Mouse (Mus musculus): Measurements from ENCODE around the gene Zfp386. TPM values are rescaled to one million over a fixed set of nuclear protein-coding genes. Genes with fewer than 3 reads are reported as not detected.

Zfp386 gene
- polyA plus RNA-seq, 1 experiment, result 38.4 TPM

GRCm38 (mm10) chr12:116061561-116062193 lies 14.2 kb downstream of the Zfp386 start:
- TF ChIP-seq CTCF (IDR thresholded peaks at IDR 0.05; ENCODE audit: borderline replicate concordance, extremely low read depth, insufficient read depth, insufficient read length), result no peak
- TF ChIP-seq POLR2A (IDR thresholded peaks at IDR 0.05; ENCODE audit: borderline replicate concordance, extremely low read depth, insufficient read depth, insufficient read length, poor library complexity, severe bottlenecking), result no peak

GRCm38 (mm10) chr12:116062194-116062583 lies 14.7 kb downstream of the Zfp386 start:
- no peak for DNase-seq (ENCODE audit: low read depth)
- no peak for TF ChIP-seq CTCF (IDR thresholded peaks at IDR 0.05; ENCODE audit: borderline replicate concordance, extremely low read depth, insufficient read depth, insufficient read length)
- no peak for TF ChIP-seq POLR2A (IDR thresholded peaks at IDR 0.05; ENCODE audit: borderline replicate concordance, extremely low read depth, insufficient read depth, insufficient read length, poor library complexity, severe bottlenecking)

More at GRCm38 (mm10) chr12:116061561-116062193, 14.2 kb downstream of the Zfp386 start:
- DNase-seq (ENCODE audit: low read depth), result no peak

- no peak for DNase-seq (ENCODE audit: low read depth)
- TF ChIP-seq CTCF (IDR thresholded peaks at IDR 0.05; ENCODE audit: borderline replicate concordance, extremely low read depth, insufficient read depth, insufficient read length) (no peak), POLR2A (IDR thresholded peaks at IDR 0.05; ENCODE audit: borderline replicate concordance, extremely low read depth, insufficient read depth, insufficient read length, poor library complexity, severe bottlenecking) (no peak)
These were observed 15.5 kb downstream of the Zfp386 start for GRCm38 (mm10) chr12:116063020-116063419.

- peak; percentile 50 for DNase-seq (ENCODE audit: low read depth)
- TF ChIP-seq CTCF (IDR thresholded peaks at IDR 0.05; ENCODE audit: borderline replicate concordance, extremely low read depth, insufficient read depth, insufficient read length) (peak; percentile 63), POLR2A (IDR thresholded peaks at IDR 0.05; ENCODE audit: borderline replicate concordance, extremely low read depth, insufficient read depth, insufficient read length, poor library complexity, severe bottlenecking) (no peak)
These were observed 23.5 kb downstream of the Zfp386 start for GRCm38 (mm10) chr12:116071023-116071422.

- TF ChIP-seq CTCF (IDR thresholded peaks at IDR 0.05; ENCODE audit: borderline replicate concordance, extremely low read depth, insufficient read depth, insufficient read length) (no peak), POLR2A (IDR thresholded peaks at IDR 0.05; ENCODE audit: borderline replicate concordance, extremely low read depth, insufficient read depth, insufficient read length, poor library complexity, severe bottlenecking) (peak; percentile 28; the same call in 1 of the 2 replicates)
These were observed 29.7 kb downstream of the Zfp386 start, which contains the start of gene Vipr2 for GRCm38 (mm10) chr12:116077074-116077854. TSS of gene Vipr2 (plus strand) at chr12:116077726.

GRCm38 (mm10) chr12:116077855-116078366 lies 30.4 kb downstream of the Zfp386 start:
- DNase-seq (ENCODE audit: low read depth), result no peak
- TF ChIP-seq POLR2A (IDR thresholded peaks at IDR 0.05; ENCODE audit: borderline replicate concordance, extremely low read depth, insufficient read depth, insufficient read length, poor library complexity, severe bottlenecking), result no peak
- TF ChIP-seq CTCF (IDR thresholded peaks at IDR 0.05; ENCODE audit: borderline replicate concordance, extremely low read depth, insufficient read depth, insufficient read length), result no peak

More at GRCm38 (mm10) chr12:116077074-116077854, 29.7 kb downstream of the Zfp386 start, which contains the start of gene Vipr2:
- DNase-seq (ENCODE audit: low read depth), result peak; percentile 85

- no peak for TF ChIP-seq CTCF (IDR thresholded peaks at IDR 0.05; ENCODE audit: borderline replicate concordance, extremely low read depth, insufficient read depth, insufficient read length)
- no peak for TF ChIP-seq POLR2A (IDR thresholded peaks at IDR 0.05; ENCODE audit: borderline replicate concordance, extremely low read depth, insufficient read depth, insufficient read length, poor library complexity, severe bottlenecking)
- DNase-seq (ENCODE audit: low read depth), result no peak
These were observed 35.6 kb downstream of the Zfp386 start for GRCm38 (mm10) chr12:116083125-116083524.

- DNase-seq (ENCODE audit: low read depth), result no peak
- TF ChIP-seq POLR2A (IDR thresholded peaks at IDR 0.05; ENCODE audit: borderline replicate concordance, extremely low read depth, insufficient read depth, insufficient read length, poor library complexity, severe bottlenecking), result no peak
- TF ChIP-seq CTCF (IDR thresholded peaks at IDR 0.05; ENCODE audit: borderline replicate concordance, extremely low read depth, insufficient read depth, insufficient read length), result no peak
These were observed 36.8 kb downstream of the Zfp386 start for GRCm38 (mm10) chr12:116084294-116084693.

GRCm38 (mm10) chr12:116086951-116087600 lies 39.6 kb downstream of the Zfp386 start:
- TF ChIP-seq CTCF (IDR thresholded peaks at IDR 0.05; ENCODE audit: borderline replicate concordance, extremely low read depth, insufficient read depth, insufficient read length), result no peak
- TF ChIP-seq POLR2A (IDR thresholded peaks at IDR 0.05; ENCODE audit: borderline replicate concordance, extremely low read depth, insufficient read depth, insufficient read length, poor library complexity, severe bottlenecking), result no peak
- DNase-seq (ENCODE audit: low read depth), result no peak

- TF ChIP-seq CTCF (IDR thresholded peaks at IDR 0.05; ENCODE audit: borderline replicate concordance, extremely low read depth, insufficient read depth, insufficient read length), result no peak
- no peak for DNase-seq (ENCODE audit: low read depth)
These were observed 42.3 kb downstream of the Zfp386 start for GRCm38 (mm10) chr12:116089836-116090235.

All from brain, embryonic 14.5 days (tissue).